Mouse (Mus musculus) brain, embryonic 14.5 days (tissue): ENCODE measurements around the gene Dtd2. TPM values are rescaled to one million over a fixed set of nuclear protein-coding genes. Genes with fewer than 3 reads are reported as not detected.

Source experiments
- DNase-seq: peaks from one replicate; pipeline ENCODE4 v3.0.0-alpha.2; 2011; ENCODE audit warnings: low read depth
- CTCF ChIP-seq: fragments of 200-500 bp; IDR thresholded peaks from 2 replicates; pipeline ENCODE4 v1.5.1; 2012; ENCODE audit warnings: inconsistent platforms, mild to moderate bottlenecking, moderate library complexity, borderline replicate concordance; ENCODE audit not compliant: insufficient read depth, insufficient read length; ENCODE audit errors: extremely low read depth
- POLR2A ChIP-seq: fragments of 200-500 bp; IDR thresholded peaks from 2 replicates; pipeline ENCODE4 v1.6.1; 2012; ENCODE audit warnings: mild to moderate bottlenecking, inconsistent platforms, borderline replicate concordance; ENCODE audit not compliant: poor library complexity, insufficient read depth, insufficient read length, severe bottlenecking; ENCODE audit errors: extremely low read depth
- polyA plus RNA-seq: library from polyadenylated mRNA; depleted of rRNA; stranded (reverse); fragments of >200 nt; gene quantifications from 2 replicates; pipeline ENCODE4 v1.2.3, GENCODE M21; 2012; rRNA removed

Gene Dtd2
- polyA plus RNA-seq, 1 experiment, result 10.3 TPM

GRCm38 (mm10) chr12:51947498-51947945, 58.8 kb downstream of the Dtd2 start:
- TF ChIP-seq POLR2A, result no peak
- TF ChIP-seq CTCF, result peak; percentile 14; the same call in 1 of the 2 replicates
- DNase-seq, result peak; percentile 24

- peak; percentile 55 for DNase-seq
- TF ChIP-seq CTCF, result no peak
- TF ChIP-seq POLR2A, result no peak
Observed at GRCm38 (mm10) chr12:51945331-51945730, 61.0 kb downstream of the Dtd2 start.

DNA sequence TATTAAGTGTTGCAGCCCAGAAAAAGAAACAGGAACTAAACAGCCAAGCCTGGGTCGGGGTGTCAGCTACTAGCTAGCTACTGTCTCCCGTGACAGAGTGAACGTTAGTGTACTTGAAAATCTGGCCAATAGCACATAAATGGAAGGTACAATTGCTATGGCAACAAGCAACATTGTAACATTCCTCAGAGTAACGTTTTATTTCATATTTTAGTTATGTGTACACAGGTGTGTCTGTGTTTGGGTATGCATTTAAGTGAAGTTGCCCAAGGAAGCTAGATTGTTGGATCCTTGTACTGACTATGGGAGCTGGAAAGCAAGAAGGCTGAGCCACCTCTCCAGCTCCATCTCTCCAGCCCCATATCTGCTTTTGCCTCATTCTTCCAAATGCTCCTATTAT, 66.5 kb downstream of the Dtd2 start:
- TF ChIP-seq POLR2A (no peak), CTCF (no peak)
- no peak for DNase-seq

Other genes starting within 250 kb of the Dtd2 start
- 32.4 and 44.4 TPM in 2 replicates for gene Hectd1, start 177.0 kb downstream of the Dtd2 start, polyA plus RNA-seq
- 14.9 and 18.6 TPM in 2 replicates for gene Heatr5a, start 35.2 kb downstream of the Dtd2 start, polyA plus RNA-seq
- not detected in 2 replicates for gene Gpr33, start 21.6 kb upstream of the Dtd2 start, polyA plus RNA-seq
- gene Nubpl, start 91.2 kb upstream of the Dtd2 start, polyA plus RNA-seq, result 3.8 and 4.4 TPM in 2 replicates